Mouse (Mus musculus): ENCODE measurements at regions not wholly inside any gene's neighbourhood (a gene's known extent, or its start where the extent isn't known, plus 50 kb on each side); places are given as distances from the start of the nearest gene placed in this dataset.

- Histone ChIP-seq H3K27ac (ENCODE audit: low read length) (peak overlapping the region; percentile 34; the same call in 1 of the 2 replicates), H3K9ac (ENCODE audit: low read length) (no peak overlapping the region), H3K27me3 (ENCODE audit: control insufficient read depth, insufficient read depth, low read length) (no peaks in the 10 kb centered on the region), H3K36me3 (ENCODE audit: control insufficient read depth, insufficient read depth) (no peaks in the 10 kb centered on the region), H3K4me2 (ENCODE audit: low read depth, low read length) (no peak overlapping the region), H3K9me3 (replicated peaks; ENCODE audit: control insufficient read depth, low read length) (no peaks in the 10 kb centered on the region), H3K4me3 (ENCODE audit: low read length) (no peak overlapping the region), H3K4me1 (ENCODE audit: control insufficient read depth, insufficient read depth, low read length) (no peaks in the 10 kb centered on the region)
- WGBS, result 31% methylated on average over 14 of the region's 14 CpGs
- peak; percentile 72; the same call in 1 of the 2 replicates for ATAC-seq (replicated peaks; ENCODE audit: extremely low read depth, insufficient read depth, low FRiP score)
These were observed 134.9 kb upstream of the Top1 start for GRCm38 (mm10) chr2:160510635-160511421.

DNA sequence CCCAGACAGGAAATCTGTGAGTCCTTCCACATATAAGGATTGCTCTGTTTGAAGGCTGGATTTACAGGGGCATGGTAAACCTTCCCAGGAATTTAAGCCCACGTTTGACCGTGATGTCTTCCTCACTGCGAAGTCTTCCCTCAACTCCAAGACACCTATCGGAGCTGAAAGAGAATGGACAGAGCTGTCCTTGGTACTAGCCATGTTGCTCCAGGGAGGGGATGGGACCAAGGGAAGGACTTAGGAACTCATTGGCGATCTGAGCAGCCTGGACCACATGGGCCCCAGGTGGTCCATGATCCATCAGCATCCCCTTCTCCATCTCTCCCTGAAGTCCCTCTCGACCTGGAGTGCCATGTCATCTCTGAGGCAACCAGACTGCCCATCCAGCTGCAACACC, 130.1 kb upstream of the Top1 start:
- ATAC-seq (replicated peaks; ENCODE audit: extremely low read depth, insufficient read depth, low FRiP score), result no peak
- H3K4me2 ChIP-seq (ENCODE audit: low read depth, low read length), result no peak overlapping the region
- WGBS, result 32% methylated on average over 6 of the region's 6 CpGs
- no peak overlapping the region for H3K27ac ChIP-seq (ENCODE audit: low read length)
- peaks cover 2% of the 10 kb centered on the region; the same call in 1 of the 2 replicates for H3K27me3 ChIP-seq (ENCODE audit: control insufficient read depth, insufficient read depth, low read length)
- H3K4me3 ChIP-seq (ENCODE audit: low read length), result no peak overlapping the region
- H3K4me1 ChIP-seq (ENCODE audit: control insufficient read depth, insufficient read depth, low read length), result no peaks in the 10 kb centered on the region
- H3K9me3 ChIP-seq (replicated peaks; ENCODE audit: control insufficient read depth, low read length), result no peaks in the 10 kb centered on the region
- no peak overlapping the region for H3K9ac ChIP-seq (ENCODE audit: low read length)
- no peaks in the 10 kb centered on the region for H3K36me3 ChIP-seq (ENCODE audit: control insufficient read depth, insufficient read depth)

GRCm38 (mm10) chr2:160516526-160516925, 129.2 kb upstream of the Top1 start:
- H3K27ac ChIP-seq (ENCODE audit: low read length), result no peak overlapping the region
- H3K36me3 ChIP-seq (ENCODE audit: control insufficient read depth, insufficient read depth), result no peaks in the 10 kb centered on the region
- no peak overlapping the region for H3K9ac ChIP-seq (ENCODE audit: low read length)
- no peak for ATAC-seq (replicated peaks; ENCODE audit: extremely low read depth, insufficient read depth, low FRiP score)
- no peaks in the 10 kb centered on the region for H3K4me1 ChIP-seq (ENCODE audit: control insufficient read depth, insufficient read depth, low read length)
- 25% methylated on average over 6 of the region's 6 CpGs for WGBS
- H3K4me3 ChIP-seq (ENCODE audit: low read length), result no peak overlapping the region
- H3K9me3 ChIP-seq (replicated peaks; ENCODE audit: control insufficient read depth, low read length), result no peaks in the 10 kb centered on the region
- H3K27me3 ChIP-seq (ENCODE audit: control insufficient read depth, insufficient read depth, low read length), result peaks cover 2% of the 10 kb centered on the region; the same call in 1 of the 2 replicates
- no peak overlapping the region for H3K4me2 ChIP-seq (ENCODE audit: low read depth, low read length)

GRCm38 (mm10) chr2:160525301-160526205, 120.1 kb upstream of the Top1 start:
- H3K27ac ChIP-seq (ENCODE audit: low read length), result no peak overlapping the region
- H3K9me3 ChIP-seq (replicated peaks; ENCODE audit: control insufficient read depth, low read length), result no peaks in the 10 kb centered on the region
- peak; percentile 53; the same call in 1 of the 2 replicates for ATAC-seq (replicated peaks; ENCODE audit: extremely low read depth, insufficient read depth, low FRiP score)
- no peak overlapping the region for H3K4me2 ChIP-seq (ENCODE audit: low read depth, low read length)
- no peak overlapping the region for H3K9ac ChIP-seq (ENCODE audit: low read length)
- no peaks in the 10 kb centered on the region for H3K27me3 ChIP-seq (ENCODE audit: control insufficient read depth, insufficient read depth, low read length)
- H3K4me3 ChIP-seq (ENCODE audit: low read length), result no peak overlapping the region
- no peaks in the 10 kb centered on the region for H3K36me3 ChIP-seq (ENCODE audit: control insufficient read depth, insufficient read depth)
- H3K4me1 ChIP-seq (ENCODE audit: control insufficient read depth, insufficient read depth, low read length), result peaks cover 2% of the 10 kb centered on the region; the same call in 1 of the 2 replicates
- 64% methylated on average over 9 of the region's 9 CpGs for WGBS

DNA sequence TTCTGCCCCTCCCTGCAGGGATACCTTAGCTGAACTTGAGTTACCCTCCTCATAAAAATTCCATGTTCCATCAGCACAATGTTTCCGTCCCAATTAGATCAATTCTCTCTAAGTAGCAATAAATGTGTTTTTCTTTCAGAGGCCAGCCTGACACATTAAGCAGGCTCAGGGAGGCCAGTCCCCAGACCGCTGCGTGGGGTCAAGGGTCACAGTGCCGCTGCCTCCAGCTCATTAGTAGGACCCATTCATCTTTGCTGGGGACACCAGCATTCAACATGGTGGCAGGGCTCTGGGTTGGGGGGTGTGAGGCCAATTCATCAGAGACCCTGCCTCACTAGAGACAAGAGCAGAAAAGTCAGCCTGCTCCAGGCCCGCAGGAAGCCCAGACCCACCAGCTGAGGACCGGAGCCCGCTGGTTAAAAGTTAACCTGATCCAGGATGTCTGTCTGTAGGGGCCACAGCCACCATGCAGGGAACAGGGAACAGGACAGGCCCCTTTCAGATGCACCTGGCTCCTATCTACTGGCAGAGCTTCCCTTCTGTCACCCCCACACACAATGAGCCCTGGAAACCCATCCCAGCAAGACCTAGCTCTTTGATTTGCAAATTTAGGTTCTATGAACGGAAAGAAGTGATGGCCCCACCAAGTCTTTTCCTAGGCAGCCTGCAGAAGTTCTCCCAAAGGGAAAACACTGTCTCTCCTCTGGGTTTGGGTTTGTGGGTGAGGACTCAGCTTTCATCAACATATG, 119.1 kb upstream of the Top1 start:
- Histone ChIP-seq H3K4me1 (ENCODE audit: control insufficient read depth, insufficient read depth, low read length) (peaks cover 2% of the 10 kb centered on the region; the same call in 1 of the 2 replicates), H3K9me3 (replicated peaks; ENCODE audit: control insufficient read depth, low read length) (no peaks in the 10 kb centered on the region), H3K9ac (ENCODE audit: low read length) (no peak overlapping the region), H3K27ac (ENCODE audit: low read length) (no peak overlapping the region), H3K4me3 (ENCODE audit: low read length) (no peak overlapping the region), H3K4me2 (ENCODE audit: low read depth, low read length) (no peak overlapping the region), H3K27me3 (ENCODE audit: control insufficient read depth, insufficient read depth, low read length) (no peaks in the 10 kb centered on the region), H3K36me3 (ENCODE audit: control insufficient read depth, insufficient read depth) (no peaks in the 10 kb centered on the region)
- WGBS, result 78% methylated on average over 8 of the region's 8 CpGs
- ATAC-seq (replicated peaks; ENCODE audit: extremely low read depth, insufficient read depth, low FRiP score), result no peak

- no peak overlapping the region for H3K27ac ChIP-seq (ENCODE audit: low read length)
- no peaks in the 10 kb centered on the region for H3K27me3 ChIP-seq (ENCODE audit: control insufficient read depth, insufficient read depth, low read length)
- H3K4me1 ChIP-seq (ENCODE audit: control insufficient read depth, insufficient read depth, low read length), result peaks cover 2% of the 10 kb centered on the region; the same call in 1 of the 2 replicates
- H3K4me3 ChIP-seq (ENCODE audit: low read length), result no peak overlapping the region
- H3K9me3 ChIP-seq (replicated peaks; ENCODE audit: control insufficient read depth, low read length), result no peaks in the 10 kb centered on the region
- H3K9ac ChIP-seq (ENCODE audit: low read length), result no peak overlapping the region
- WGBS, result 46% methylated on average over 7 of the region's 7 CpGs
- H3K4me2 ChIP-seq (ENCODE audit: low read depth, low read length), result no peak overlapping the region
- ATAC-seq (replicated peaks; ENCODE audit: extremely low read depth, insufficient read depth, low FRiP score), result no peak
- no peaks in the 10 kb centered on the region for H3K36me3 ChIP-seq (ENCODE audit: control insufficient read depth, insufficient read depth)
These were observed 116.4 kb upstream of the Top1 start for GRCm38 (mm10) chr2:160529306-160529705.

- H3K4me1 ChIP-seq (ENCODE audit: control insufficient read depth, insufficient read depth, low read length), result peaks cover 2% of the 10 kb centered on the region; the same call in 1 of the 2 replicates
- H3K4me3 ChIP-seq (ENCODE audit: low read length), result no peak overlapping the region
- 39% methylated on average over 3 of the region's 3 CpGs for WGBS
- H3K27me3 ChIP-seq (ENCODE audit: control insufficient read depth, insufficient read depth, low read length), result no peaks in the 10 kb centered on the region
- H3K9ac ChIP-seq (ENCODE audit: low read length), result no peak overlapping the region
- no peak overlapping the region for H3K4me2 ChIP-seq (ENCODE audit: low read depth, low read length)
- ATAC-seq (replicated peaks; ENCODE audit: extremely low read depth, insufficient read depth, low FRiP score), result no peak
- no peak overlapping the region for H3K27ac ChIP-seq (ENCODE audit: low read length)
- no peaks in the 10 kb centered on the region for H3K9me3 ChIP-seq (replicated peaks; ENCODE audit: control insufficient read depth, low read length)
- H3K36me3 ChIP-seq (ENCODE audit: control insufficient read depth, insufficient read depth), result no peaks in the 10 kb centered on the region
These were observed 115.3 kb upstream of the Top1 start for GRCm38 (mm10) chr2:160530377-160530776.

GRCm38 (mm10) chr2:160537319-160537719, 108.4 kb upstream of the Top1 start:
- Histone ChIP-seq H3K9me3 (replicated peaks; ENCODE audit: control insufficient read depth, low read length) (no peaks in the 10 kb centered on the region), H3K27ac (ENCODE audit: low read length) (no peak overlapping the region), H3K4me1 (ENCODE audit: control insufficient read depth, insufficient read depth, low read length) (no peaks in the 10 kb centered on the region), H3K4me3 (ENCODE audit: low read length) (no peak overlapping the region), H3K27me3 (ENCODE audit: control insufficient read depth, insufficient read depth, low read length) (no peaks in the 10 kb centered on the region), H3K36me3 (ENCODE audit: control insufficient read depth, insufficient read depth) (no peaks in the 10 kb centered on the region), H3K9ac (ENCODE audit: low read length) (no peak overlapping the region), H3K4me2 (ENCODE audit: low read depth, low read length) (no peak overlapping the region)
- WGBS, result 26% methylated on average over 8 of the region's 8 CpGs
- ATAC-seq (replicated peaks; ENCODE audit: extremely low read depth, insufficient read depth, low FRiP score), result no peak

All from heart, embryonic 16.5 days (tissue).